ENCODE assay signal across 8 mouse cellular contexts in the genomic region with DNA sequence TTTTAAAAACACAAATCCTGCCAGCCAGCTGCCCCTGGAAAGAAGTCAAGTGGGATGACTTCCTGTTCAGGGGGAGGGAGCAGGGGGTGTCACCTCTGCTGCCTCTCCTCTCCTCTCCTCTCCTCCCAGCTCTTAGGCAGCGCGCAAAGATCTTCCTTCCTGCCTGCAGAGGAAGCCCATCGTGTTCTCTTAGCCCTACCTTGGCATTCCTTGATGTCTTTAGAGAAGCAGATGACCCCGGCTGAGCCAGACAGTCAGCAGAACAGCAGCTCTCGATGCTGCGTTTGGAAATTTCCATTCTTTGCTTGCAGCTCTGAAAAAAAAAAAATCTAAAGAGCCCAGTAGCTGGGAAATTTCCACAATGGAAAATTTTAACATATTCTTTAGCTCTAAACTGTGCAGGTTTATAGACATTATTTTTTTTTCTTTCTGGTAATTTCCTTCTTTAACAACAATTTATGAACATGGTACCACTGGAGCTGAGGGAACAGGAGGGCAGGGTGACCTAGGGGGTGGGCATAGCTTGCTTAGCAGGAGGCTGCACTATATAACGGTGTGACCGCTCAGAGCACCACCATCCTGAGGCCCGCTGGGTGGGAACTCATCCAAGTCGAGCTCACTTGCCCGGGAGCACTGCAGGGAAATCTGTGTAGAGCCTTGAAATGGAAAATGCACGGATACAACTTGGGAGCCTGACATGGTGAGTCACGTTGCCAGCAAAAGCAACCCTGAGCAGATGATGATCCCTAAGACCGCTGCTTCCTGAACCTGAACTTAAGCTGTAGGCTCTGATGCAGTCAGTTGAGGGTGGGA.
A peak's percentile ranks its signal among the peaks of the same experiment; 100 is the strongest.
DNase-seq lines count a peak whose midpoint lies in the region; ATAC-seq and TF ChIP-seq lines count a peak whose summit lies in the region.
"Had no signal": no experiment of that assay in that cellular context is flagged by ENCODE, and none has a peak within 500 bp of the region (broad histone marks: within the 10 kb centered on the region; RNA-seq: fewer than 3 reads in every experiment).

No protein-coding gene starts in this region.

- TF ChIP-seq CTCF in embryonic fibroblast, embryonic 13.5 days (IDR thresholded peaks at IDR 0.05; ENCODE audit: borderline replicate concordance, insufficient read depth, low read length): no peak

- no peak for ATAC-seq in megakaryocyte, adult 5-6 weeks (ENCODE audit: poor library complexity, severe bottlenecking)
- ATAC-seq in midbrain, embryonic 16.5 days: no peak

- H3K9me3 ChIP-seq in megakaryocyte, embryonic 14.5 days: no peaks in the 10 kb centered on the region
- H3K9me3 ChIP-seq in midbrain, embryonic 16.5 days (replicated peaks; ENCODE audit: control insufficient read depth, low read length, poor library complexity, severe bottlenecking): no peaks in the 10 kb centered on the region
- H3K9me3 ChIP-seq: stomach, embryonic 15.5 days had no signal

- peaks cover 29% of the 10 kb centered on the region for H3K4me1 ChIP-seq in megakaryocyte, embryonic 14.5 days
- H3K4me1 ChIP-seq in embryonic fibroblast, embryonic 13.5 days (ENCODE audit: control insufficient read depth, insufficient read depth, low read length): peaks cover 6% of the 10 kb centered on the region; the same call in 1 of the 2 replicates
- peaks cover 6% of the 10 kb centered on the region for H3K4me1 ChIP-seq in midbrain, embryonic 16.5 days (ENCODE audit: control insufficient read depth, insufficient read depth, low read length)

- TF ChIP-seq POLR2A in embryonic fibroblast, embryonic 13.5 days (IDR thresholded peaks at IDR 0.05; ENCODE audit: low read depth, low read length): no peak

- peak overlapping the region; percentile 54 for H3K27ac ChIP-seq in embryonic fibroblast, embryonic 13.5 days (ENCODE audit: insufficient read depth, low read length)
- H3K27ac ChIP-seq in midbrain, embryonic 16.5 days (ENCODE audit: low read length): no peak overlapping the region
- H3K27ac ChIP-seq: stomach, embryonic 15.5 days had no signal

- peaks cover 3% of the 10 kb centered on the region for H3K36me3 ChIP-seq in megakaryocyte, embryonic 14.5 days (replicated peaks; ENCODE audit: low read length)
- no peaks in the 10 kb centered on the region for H3K36me3 ChIP-seq in midbrain, embryonic 16.5 days (ENCODE audit: control insufficient read depth, insufficient read depth, low read length)
- H3K36me3 ChIP-seq: stomach, embryonic 15.5 days had no signal

- H3K9ac ChIP-seq in midbrain, embryonic 16.5 days (ENCODE audit: low read depth, low read length): no peak overlapping the region
- H3K9ac ChIP-seq: stomach, embryonic 15.5 days had no signal

- peak overlapping the region; percentile 69 for H3K4me3 ChIP-seq in megakaryocyte, embryonic 14.5 days (replicated peaks)
- H3K4me3 ChIP-seq in embryonic fibroblast, embryonic 13.5 days (ENCODE audit: insufficient read depth, low read length): no peak overlapping the region
- no peak overlapping the region for H3K4me3 ChIP-seq in midbrain, embryonic 16.5 days (ENCODE audit: low read depth, low read length)
- H3K4me3 ChIP-seq: stomach, embryonic 15.5 days had no signal

- H3K4me2 ChIP-seq in midbrain, embryonic 16.5 days (ENCODE audit: low read length): no peak overlapping the region
- H3K4me2 ChIP-seq: stomach, embryonic 15.5 days had no signal

- peak; percentile 74 for DNase-seq in adrenal gland, postnatal 14 days
- peak; percentile 80 for DNase-seq in kidney, postnatal 14 days
- no peak for DNase-seq in thymus, postnatal 14 days

- H3K27me3 ChIP-seq in megakaryocyte, embryonic 14.5 days (replicated peaks): peaks cover 6% of the 10 kb centered on the region
- no peaks in the 10 kb centered on the region for H3K27me3 ChIP-seq in midbrain, embryonic 16.5 days (ENCODE audit: control insufficient read depth, insufficient read depth, low read depth, low read length)
- H3K27me3 ChIP-seq: stomach, embryonic 15.5 days had no signal

- 52% methylated on average over 14 of the region's 14 CpGs for WGBS in midbrain, embryonic 16.5 days
